Mouse (Mus musculus) heart, adult 2 months (tissue): ENCODE data around the gene Depp1.

Experiments
- CTCF ChIP-seq: fragments of 200-600 bp; IDR thresholded peaks from 2 replicates; pipeline ENCODE4 v1.8.1; 2022; ENCODE audit warnings: antibody characterized with exemption, mild to moderate bottlenecking, moderate library complexity
- EP300 ChIP-seq: fragments of 200-500 bp; IDR thresholded peaks from 2 replicates; pipeline ENCODE4 v1.6.1; 2011; ENCODE audit warnings: low read depth, low read length, control low read depth; ENCODE audit not compliant: insufficient read depth
- POLR2A ChIP-seq: fragments of 200-500 bp; IDR thresholded peaks from 2 replicates; pipeline ENCODE4 v1.6.1; 2011; ENCODE audit warnings: mild to moderate bottlenecking, low read depth, low read length, control low read depth; ENCODE audit not compliant: insufficient read depth

DNA sequence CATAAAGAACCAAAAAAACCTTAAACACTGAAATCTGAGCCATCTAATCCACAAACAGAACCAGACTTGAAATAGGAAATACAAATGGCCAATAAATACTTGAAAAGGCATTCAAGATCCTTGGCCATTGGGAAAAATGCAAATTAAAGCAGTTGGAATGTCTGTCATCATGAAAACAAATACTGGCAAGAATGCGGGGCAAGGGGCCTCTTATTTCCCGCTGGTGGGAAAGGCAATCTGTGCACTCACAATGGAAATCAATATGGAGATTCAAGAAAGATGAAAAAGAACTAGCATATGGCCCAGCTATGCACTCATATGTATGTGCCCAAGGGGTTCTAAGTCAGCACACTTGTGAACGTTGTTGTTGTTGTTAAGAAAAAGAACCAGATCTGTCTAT is 16.5 kb downstream of the Depp1 start:
- TF ChIP-seq CTCF (no peak), POLR2A (no peak), EP300 (no peak)
